Mouse (Mus musculus): ENCODE measurements at regions not wholly inside any gene's neighbourhood (a gene's known extent, or its start where the extent isn't known, plus 50 kb on each side); places are given as distances from the start of the nearest gene placed in this dataset.

GRCm38 (mm10) chr16:72152920-72153319, 155.2 kb upstream of the Robo1 start:
- no peak for DNase-seq (ENCODE audit: low read depth, low spot score)

- no peak for DNase-seq (ENCODE audit: low read depth, low spot score)
These were observed 150.2 kb upstream of the Robo1 start for GRCm38 (mm10) chr16:72157913-72158312.

- no peak for DNase-seq (ENCODE audit: low read depth, low spot score)
These were observed 148.7 kb upstream of the Robo1 start for GRCm38 (mm10) chr16:72159411-72159810.

GRCm38 (mm10) chr16:72175727-72176126, 132.4 kb upstream of the Robo1 start:
- DNase-seq (ENCODE audit: low read depth, low spot score): no peak

- DNase-seq (ENCODE audit: low read depth, low spot score): no peak
These were observed 113.8 kb upstream of the Robo1 start for GRCm38 (mm10) chr16:72194320-72194719.

- DNase-seq (ENCODE audit: low read depth, low spot score): no peak
These were observed 92.6 kb upstream of the Robo1 start for GRCm38 (mm10) chr16:72215360-72216013.

GRCm38 (mm10) chr16:72218021-72218420, 90.1 kb upstream of the Robo1 start:
- DNase-seq (ENCODE audit: low read depth, low spot score): peak; percentile 5

- no peak for DNase-seq (ENCODE audit: low read depth, low spot score)
These were observed 86.1 kb upstream of the Robo1 start for GRCm38 (mm10) chr16:72221912-72222502.

- DNase-seq (ENCODE audit: low read depth, low spot score): no peak
These were observed 84.2 kb upstream of the Robo1 start for GRCm38 (mm10) chr16:72223860-72224259.

- no peak for DNase-seq (ENCODE audit: low read depth, low spot score)
These were observed 82.8 kb upstream of the Robo1 start for GRCm38 (mm10) chr16:72225157-72225880.

GRCm38 (mm10) chr16:72234366-72234765, 73.7 kb upstream of the Robo1 start:
- no peak for DNase-seq (ENCODE audit: low read depth, low spot score)

GRCm38 (mm10) chr16:72239631-72240030, 68.5 kb upstream of the Robo1 start:
- no peak for DNase-seq (ENCODE audit: low read depth, low spot score)

GRCm38 (mm10) chr16:72256388-72256787, 51.7 kb upstream of the Robo1 start:
- no peak for DNase-seq (ENCODE audit: low read depth, low spot score)

All from A20 (cell line).